Mouse (Mus musculus) v-Abl transformed pro-B cells (cell line): ENCODE measurements around the gene Fancc.

ENCODE experiments used
- in situ Hi-C, 2 experiments: fragments of 400-800 bp; cut with MboI; formaldehyde crosslinking; loops; one replicate each; pipeline ENCODE4 v1.15.1; 2025; ENCODE audit not compliant: unreplicated experiment in 2 of 2

Fancc gene

GRCm38 (mm10) chr13:63279807-63280206, 217.3 kb downstream of the Fancc start:
- in situ Hi-C loops, result no loop called here

- in situ Hi-C loops, result no loop called here
Measured at GRCm38 (mm10) chr13:63278796-63279475, 218.1 kb downstream of the Fancc start.

- in situ Hi-C loops, result no loop called here
Measured at GRCm38 (mm10) chr13:63278141-63278631, 218.9 kb downstream of the Fancc start.

- in situ Hi-C loops, result no loop called here
Measured at GRCm38 (mm10) chr13:63277316-63277715, 219.8 kb downstream of the Fancc start.

GRCm38 (mm10) chr13:63276389-63276788, 220.7 kb downstream of the Fancc start:
- in situ Hi-C loops, result no loop called here

- in situ Hi-C loops, result no loop called here
Measured at GRCm38 (mm10) chr13:63274488-63275166, 222.5 kb downstream of the Fancc start.

GRCm38 (mm10) chr13:63273859-63274258, 223.2 kb downstream of the Fancc start:
- in situ Hi-C loops, result no loop called here

GRCm38 (mm10) chr13:63272602-63273229, 224.4 kb downstream of the Fancc start:
- in situ Hi-C loops, result no loop called here

- in situ Hi-C loops, result no loop called here
Measured at GRCm38 (mm10) chr13:63272017-63272601, 225.0 kb downstream of the Fancc start.

- in situ Hi-C loops, result no loop called here
Measured at GRCm38 (mm10) chr13:63270191-63270590, 226.9 kb downstream of the Fancc start.

GRCm38 (mm10) chr13:63268776-63269175, 228.3 kb downstream of the Fancc start:
- in situ Hi-C loops, result no loop called here

- in situ Hi-C loops, result no loop called here
Measured at GRCm38 (mm10) chr13:63268371-63268770, 228.7 kb downstream of the Fancc start.

- in situ Hi-C loops, result no loop called here
Measured at GRCm38 (mm10) chr13:63262168-63262957, 234.7 kb downstream of the Fancc start.

GRCm38 (mm10) chr13:63261676-63262075, 235.4 kb downstream of the Fancc start:
- in situ Hi-C loops, result no loop called here

GRCm38 (mm10) chr13:63260753-63261631, 236.1 kb downstream of the Fancc start:
- in situ Hi-C loops, result no loop called here

GRCm38 (mm10) chr13:63260133-63260532, 236.9 kb downstream of the Fancc start:
- in situ Hi-C loops, result no loop called here

GRCm38 (mm10) chr13:63258671-63259070, 238.4 kb downstream of the Fancc start:
- in situ Hi-C loops, result no loop called here

- in situ Hi-C loops, result no loop called here
Measured at GRCm38 (mm10) chr13:63258167-63258582, 238.9 kb downstream of the Fancc start.

- in situ Hi-C loops, result no loop called here
Measured at GRCm38 (mm10) chr13:63256807-63257206, 240.3 kb downstream of the Fancc start.
